Mouse (Mus musculus): ENCODE data around the gene Dner. TPM values are rescaled to one million over a fixed set of nuclear protein-coding genes. Genes with fewer than 3 reads are reported as not detected.

Gene Dner
- total and polyA plus RNA-seq, 2 experiments: not detected

DNA sequence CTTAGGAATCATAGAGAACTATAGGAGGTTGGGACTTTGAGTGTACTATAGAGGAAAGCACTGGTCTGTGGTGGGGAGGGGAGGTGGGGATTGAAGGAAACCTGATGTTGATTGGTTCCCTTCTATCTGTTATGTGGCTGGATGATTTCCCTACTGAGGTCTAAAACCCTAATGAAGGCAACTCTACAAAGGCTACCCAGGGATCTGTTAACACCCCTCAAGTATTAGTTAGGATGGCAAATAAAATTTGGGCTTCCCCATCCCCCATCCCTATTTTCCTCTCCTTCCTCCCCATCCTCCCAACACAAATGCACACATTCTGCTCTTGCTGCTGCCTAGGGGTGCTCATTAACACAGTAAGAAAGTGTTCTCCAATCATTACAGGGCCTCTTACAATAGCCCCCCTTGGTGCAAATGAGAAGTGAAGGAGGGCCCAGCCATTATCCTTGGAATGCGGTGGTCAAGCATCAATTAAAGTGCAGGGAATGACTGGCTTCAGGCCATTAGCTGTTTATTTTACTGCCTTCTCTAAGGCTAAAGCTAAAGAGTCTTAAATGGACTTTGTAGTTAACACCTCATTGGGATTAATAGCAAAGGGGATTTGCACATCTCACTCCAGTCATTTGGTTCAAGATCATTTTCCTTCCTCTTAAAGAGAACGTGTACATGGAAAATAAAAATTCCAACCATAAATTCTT lies 146.5 kb downstream of the Dner start:
- DNase-seq (ENCODE audit: extremely low read depth, low read depth, low spot score): no peak
- no peaks in the 10 kb centered on the region for H3K4me1 ChIP-seq (ENCODE audit: control insufficient read depth, insufficient read depth, low read length)
- no peak overlapping the region for H3K9ac ChIP-seq (ENCODE audit: low read depth, low read length)
- H3K27me3 ChIP-seq (ENCODE audit: control insufficient read depth, insufficient read depth, low read length): no peaks in the 10 kb centered on the region
- no peak overlapping the region for H3K4me3 ChIP-seq (ENCODE audit: insufficient read depth, low read depth, low read length)
- H3K27ac ChIP-seq (replicated peaks; ENCODE audit: insufficient read depth, low read depth, low read length): no peak overlapping the region
- WGBS: 31% methylated on average over 2 of the region's 2 CpGs
- no peak for TF ChIP-seq CTCF (IDR thresholded peaks at IDR 0.05; ENCODE audit: low read depth, low read length)
- TF ChIP-seq POLR2A (IDR thresholded peaks at IDR 0.05; ENCODE audit: extremely low read depth, insufficient read depth, low read length): no peak
- H3K79me2 ChIP-seq (ENCODE audit: control insufficient read depth, insufficient read depth, low read length): no peaks in the 10 kb centered on the region
- no peaks in the 10 kb centered on the region for H3K36me3 ChIP-seq (ENCODE audit: control insufficient read depth, insufficient read depth, low read length)

DNA sequence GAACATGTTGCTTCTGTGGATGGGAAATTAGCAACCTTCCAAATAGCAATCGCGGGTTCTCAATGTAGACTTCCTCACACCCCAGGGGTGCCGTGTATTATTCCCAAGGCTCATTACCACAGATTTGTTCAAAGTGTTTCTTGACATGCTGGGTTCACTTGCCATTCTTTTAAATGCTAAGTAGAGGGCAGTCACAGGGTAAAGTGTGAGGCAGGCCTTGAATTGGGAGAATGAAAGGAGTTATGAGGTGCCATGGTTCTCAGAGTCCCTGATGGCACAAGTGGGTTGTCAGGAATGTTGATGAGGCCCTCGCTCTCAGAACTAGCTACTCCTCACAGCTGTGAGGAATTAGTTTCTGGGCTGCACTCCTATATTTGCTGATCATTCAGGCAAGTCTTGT lies 160.0 kb downstream of the Dner start:
- Histone ChIP-seq H3K27ac (replicated peaks; ENCODE audit: insufficient read depth, low read depth, low read length) (no peak overlapping the region), H3K36me3 (ENCODE audit: control insufficient read depth, insufficient read depth, low read length) (no peaks in the 10 kb centered on the region), H3K79me2 (ENCODE audit: control insufficient read depth, insufficient read depth, low read length) (no peaks in the 10 kb centered on the region), H3K4me3 (ENCODE audit: insufficient read depth, low read depth, low read length) (no peak overlapping the region), H3K27me3 (ENCODE audit: control insufficient read depth, insufficient read depth, low read length) (no peaks in the 10 kb centered on the region), H3K4me1 (ENCODE audit: control insufficient read depth, insufficient read depth, low read length) (no peaks in the 10 kb centered on the region), H3K9ac (ENCODE audit: low read depth, low read length) (no peak overlapping the region)
- no peak for DNase-seq (ENCODE audit: extremely low read depth, low read depth, low spot score)
- 80% methylated on average over 4 of the region's 4 CpGs for WGBS
- no peak for TF ChIP-seq CTCF (IDR thresholded peaks at IDR 0.05; ENCODE audit: low read depth, low read length)
- TF ChIP-seq POLR2A (IDR thresholded peaks at IDR 0.05; ENCODE audit: extremely low read depth, insufficient read depth, low read length): no peak

DNA sequence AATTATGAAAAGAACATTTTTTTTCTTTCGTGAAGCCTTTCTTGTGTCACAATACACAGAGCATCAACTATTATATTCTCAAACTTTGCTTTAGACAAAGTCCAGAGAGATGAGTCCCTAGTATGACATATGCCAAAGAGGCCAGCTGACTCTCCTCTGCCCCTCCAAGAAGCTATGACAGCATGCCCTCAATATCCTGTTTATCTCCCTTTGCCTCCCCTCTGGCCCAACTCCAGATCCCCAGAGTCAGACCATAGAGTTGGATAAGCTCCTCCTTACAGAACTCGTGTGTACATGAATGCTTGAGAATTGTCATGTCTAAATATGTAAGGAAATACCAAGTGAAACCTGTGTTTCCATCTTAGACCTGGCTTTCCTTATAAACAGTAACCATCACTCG lies 170.5 kb downstream of the Dner start:
- Histone ChIP-seq H3K27me3 (ENCODE audit: control insufficient read depth, insufficient read depth, low read length) (no peaks in the 10 kb centered on the region), H3K4me3 (ENCODE audit: insufficient read depth, low read depth, low read length) (no peak overlapping the region), H3K9ac (ENCODE audit: low read depth, low read length) (no peak overlapping the region), H3K27ac (replicated peaks; ENCODE audit: insufficient read depth, low read depth, low read length) (no peak overlapping the region), H3K36me3 (ENCODE audit: control insufficient read depth, insufficient read depth, low read length) (no peaks in the 10 kb centered on the region), H3K4me1 (ENCODE audit: control insufficient read depth, insufficient read depth, low read length) (no peaks in the 10 kb centered on the region), H3K79me2 (ENCODE audit: control insufficient read depth, insufficient read depth, low read length) (no peaks in the 10 kb centered on the region)
- 75% methylated on average over 3 of the region's 3 CpGs for WGBS
- DNase-seq (ENCODE audit: extremely low read depth, low read depth, low spot score): no peak
- TF ChIP-seq POLR2A (IDR thresholded peaks at IDR 0.05; ENCODE audit: extremely low read depth, insufficient read depth, low read length) (no peak), CTCF (IDR thresholded peaks at IDR 0.05; ENCODE audit: low read depth, low read length) (no peak)

DNA sequence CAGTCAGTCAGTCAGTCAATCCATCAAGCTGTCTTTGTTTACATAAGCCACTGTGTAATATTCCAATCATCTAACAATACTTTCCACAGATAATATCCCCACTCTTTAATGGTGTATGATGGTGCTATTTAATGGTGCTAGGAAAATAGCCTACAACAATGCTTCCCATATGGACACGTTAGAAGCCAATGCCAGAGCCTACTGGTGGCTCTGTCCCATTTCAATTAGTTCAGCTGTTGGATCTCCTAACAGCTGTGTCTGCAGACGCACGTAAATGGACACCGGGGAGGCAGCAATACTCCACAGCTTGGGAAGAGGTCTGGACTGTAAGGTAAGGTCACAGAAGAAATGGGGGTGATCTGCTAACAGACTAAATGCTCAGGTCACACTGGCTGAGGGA lies 171.6 kb downstream of the Dner start:
- Histone ChIP-seq H3K79me2 (ENCODE audit: control insufficient read depth, insufficient read depth, low read length) (no peaks in the 10 kb centered on the region), H3K4me3 (ENCODE audit: insufficient read depth, low read depth, low read length) (no peak overlapping the region), H3K9ac (ENCODE audit: low read depth, low read length) (no peak overlapping the region), H3K4me1 (ENCODE audit: control insufficient read depth, insufficient read depth, low read length) (no peaks in the 10 kb centered on the region), H3K36me3 (ENCODE audit: control insufficient read depth, insufficient read depth, low read length) (no peaks in the 10 kb centered on the region), H3K27me3 (ENCODE audit: control insufficient read depth, insufficient read depth, low read length) (no peaks in the 10 kb centered on the region), H3K27ac (replicated peaks; ENCODE audit: insufficient read depth, low read depth, low read length) (no peak overlapping the region)
- 93% methylated on average over 4 of the region's 4 CpGs for WGBS
- no peak for DNase-seq (ENCODE audit: extremely low read depth, low read depth, low spot score)
- TF ChIP-seq POLR2A (IDR thresholded peaks at IDR 0.05; ENCODE audit: extremely low read depth, insufficient read depth, low read length) (no peak), CTCF (IDR thresholded peaks at IDR 0.05; ENCODE audit: low read depth, low read length) (no peak)

DNA sequence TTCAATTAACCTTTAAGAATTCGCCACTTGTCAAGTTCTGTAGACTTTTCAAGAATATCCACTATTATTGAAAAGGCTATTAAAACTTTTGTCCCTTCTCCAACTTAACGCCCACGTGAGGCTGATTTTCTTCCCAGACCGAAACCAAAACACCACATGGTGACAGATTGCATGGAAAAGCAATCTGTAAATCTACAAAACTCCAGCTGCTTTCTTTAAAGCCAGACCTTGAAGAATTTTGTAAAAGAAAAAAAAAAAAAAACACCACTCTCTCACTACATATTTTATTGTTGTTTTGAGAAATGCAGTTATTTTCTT lies 173.1 kb downstream of the Dner start:
- DNase-seq (ENCODE audit: extremely low read depth, low read depth, low spot score): no peak
- Histone ChIP-seq H3K4me1 (ENCODE audit: control insufficient read depth, insufficient read depth, low read length) (no peaks in the 10 kb centered on the region), H3K27ac (replicated peaks; ENCODE audit: insufficient read depth, low read depth, low read length) (no peak overlapping the region), H3K4me3 (ENCODE audit: insufficient read depth, low read depth, low read length) (no peak overlapping the region), H3K79me2 (ENCODE audit: control insufficient read depth, insufficient read depth, low read length) (no peaks in the 10 kb centered on the region), H3K27me3 (ENCODE audit: control insufficient read depth, insufficient read depth, low read length) (no peaks in the 10 kb centered on the region), H3K9ac (ENCODE audit: low read depth, low read length) (no peak overlapping the region), H3K36me3 (ENCODE audit: control insufficient read depth, insufficient read depth, low read length) (no peaks in the 10 kb centered on the region)
- no peak for TF ChIP-seq CTCF (IDR thresholded peaks at IDR 0.05; ENCODE audit: low read depth, low read length)
- 87% methylated on average over 4 of the region's 4 CpGs for WGBS

DNA sequence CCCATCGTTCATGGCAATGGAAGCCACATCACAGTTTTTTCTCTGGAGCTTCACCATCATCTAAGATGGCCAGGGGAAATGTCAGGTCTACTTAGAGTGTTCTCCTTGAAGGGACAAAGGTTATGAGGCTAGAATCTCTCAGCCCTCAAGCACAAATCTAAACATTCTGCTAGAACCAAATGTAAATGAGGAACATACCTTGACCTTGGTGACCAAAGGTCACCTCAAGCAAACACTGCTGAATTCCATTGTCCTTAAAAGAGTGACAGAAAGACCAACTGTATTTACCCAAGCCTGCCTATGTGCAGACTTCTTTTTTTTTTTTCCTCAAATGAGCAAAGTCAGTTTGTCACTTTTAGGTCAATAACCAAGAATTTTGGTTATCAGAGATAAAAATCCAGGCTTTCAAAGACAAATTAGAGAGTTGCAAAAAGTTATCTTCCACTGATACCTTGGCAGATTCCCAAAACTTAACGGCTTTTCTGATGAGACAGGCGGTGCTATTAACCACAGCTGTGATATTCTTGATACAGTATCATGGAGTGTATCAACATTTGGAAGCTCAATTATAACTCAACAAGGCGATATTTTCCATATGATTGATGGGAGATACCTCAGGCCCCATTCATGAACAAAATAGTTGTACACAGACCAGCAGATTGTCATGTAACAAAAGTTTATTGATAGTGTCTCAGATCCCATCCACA lies 173.6 kb downstream of the Dner start:
- Histone ChIP-seq H3K36me3 (ENCODE audit: control insufficient read depth, insufficient read depth, low read length) (no peaks in the 10 kb centered on the region), H3K9ac (ENCODE audit: low read depth, low read length) (no peak overlapping the region), H3K4me3 (ENCODE audit: insufficient read depth, low read depth, low read length) (no peak overlapping the region), H3K79me2 (ENCODE audit: control insufficient read depth, insufficient read depth, low read length) (no peaks in the 10 kb centered on the region), H3K27me3 (ENCODE audit: control insufficient read depth, insufficient read depth, low read length) (no peaks in the 10 kb centered on the region), H3K27ac (replicated peaks; ENCODE audit: insufficient read depth, low read depth, low read length) (no peak overlapping the region), H3K4me1 (ENCODE audit: control insufficient read depth, insufficient read depth, low read length) (no peaks in the 10 kb centered on the region)
- WGBS: 58% methylated on average over 4 of the region's 4 CpGs
- TF ChIP-seq CTCF (IDR thresholded peaks at IDR 0.05; ENCODE audit: low read depth, low read length) (no peak), POLR2A (IDR thresholded peaks at IDR 0.05; ENCODE audit: extremely low read depth, insufficient read depth, low read length) (no peak)
- DNase-seq (ENCODE audit: extremely low read depth, low read depth, low spot score): no peak

Measured in liver, adult 2 months (tissue).